Mouse (Mus musculus): ENCODE measurements around the gene Stat5b. TPM values are rescaled to one million over a fixed set of nuclear protein-coding genes. Genes with fewer than 3 reads are reported as not detected.

The Stat5b gene
- polyA plus RNA-seq, 1 experiment from 2014 or later, result 22.7 TPM

DNA sequence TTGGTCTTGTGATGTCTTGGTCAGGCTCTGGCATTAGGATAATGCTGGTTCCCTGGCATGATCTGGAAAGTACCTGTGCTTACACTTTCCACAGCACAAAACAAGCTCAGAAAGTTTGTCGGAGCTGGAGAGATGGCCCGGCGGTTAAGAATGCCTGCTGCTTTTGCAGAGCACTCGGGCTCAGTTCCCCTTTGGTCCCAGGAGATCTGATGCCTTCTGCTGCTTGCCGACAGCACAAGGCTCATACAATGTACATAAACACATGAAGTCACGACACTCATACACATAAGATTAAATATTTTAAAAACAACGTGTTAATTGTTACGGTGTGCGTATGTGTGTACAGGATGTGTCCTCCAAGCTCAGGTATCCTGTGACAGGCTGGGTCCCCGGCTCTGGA, 74.6 kb downstream of the Stat5b start:
- Histone ChIP-seq H3K27ac (no peak overlapping the region), H3K9ac (no peak overlapping the region), H3K9me3 (no peaks in the 10 kb centered on the region), H3K4me3 (no peak overlapping the region), H3K4me1 (no peaks in the 10 kb centered on the region), H3K36me3 (0 out of 2 replicates have a peak, but pooled peaks cover 2% of the 10 kb centered on the region), H3K4me2 (replicated peaks) (no peak overlapping the region), H3K27me3 (no peaks in the 10 kb centered on the region)
- WGBS, result 80% methylated on average over 10 of the region's 10 CpGs
- no peak for ATAC-seq (ENCODE audit: insufficient number of reproducible peaks, insufficient read depth, low FRiP score, low TSS enrichment)

DNA sequence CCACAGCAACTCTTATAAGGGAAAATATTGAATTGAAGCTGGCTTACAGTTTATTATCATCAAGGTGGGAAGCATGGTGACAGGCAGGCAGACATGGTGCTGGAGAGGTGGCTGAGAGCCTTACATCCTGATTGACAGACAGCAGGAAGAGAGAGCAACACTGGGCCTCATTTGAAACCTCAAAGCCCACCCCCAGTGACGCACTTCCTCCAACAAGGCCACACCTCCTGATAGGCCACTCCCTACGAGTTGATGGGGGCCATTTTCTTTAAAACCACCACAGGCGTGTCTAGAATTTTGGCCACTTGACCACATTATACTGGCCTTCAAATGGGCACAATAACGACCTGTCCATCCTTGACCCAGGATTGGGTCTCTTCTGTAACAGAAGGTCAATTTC, 76.3 kb downstream of the Stat5b start:
- 80% methylated on average over 4 of the region's 4 CpGs for WGBS
- Histone ChIP-seq H3K4me1 (0 out of 2 replicates have a peak, but pooled peaks cover 4% of the 10 kb centered on the region), H3K9me3 (no peaks in the 10 kb centered on the region), H3K27me3 (no peaks in the 10 kb centered on the region), H3K9ac (no peak overlapping the region), H3K27ac (no peak overlapping the region), H3K4me3 (no peak overlapping the region), H3K4me2 (replicated peaks) (no peak overlapping the region), H3K36me3 (no peaks in the 10 kb centered on the region)
- ATAC-seq (ENCODE audit: insufficient number of reproducible peaks, insufficient read depth, low FRiP score, low TSS enrichment), result no peak

DNA sequence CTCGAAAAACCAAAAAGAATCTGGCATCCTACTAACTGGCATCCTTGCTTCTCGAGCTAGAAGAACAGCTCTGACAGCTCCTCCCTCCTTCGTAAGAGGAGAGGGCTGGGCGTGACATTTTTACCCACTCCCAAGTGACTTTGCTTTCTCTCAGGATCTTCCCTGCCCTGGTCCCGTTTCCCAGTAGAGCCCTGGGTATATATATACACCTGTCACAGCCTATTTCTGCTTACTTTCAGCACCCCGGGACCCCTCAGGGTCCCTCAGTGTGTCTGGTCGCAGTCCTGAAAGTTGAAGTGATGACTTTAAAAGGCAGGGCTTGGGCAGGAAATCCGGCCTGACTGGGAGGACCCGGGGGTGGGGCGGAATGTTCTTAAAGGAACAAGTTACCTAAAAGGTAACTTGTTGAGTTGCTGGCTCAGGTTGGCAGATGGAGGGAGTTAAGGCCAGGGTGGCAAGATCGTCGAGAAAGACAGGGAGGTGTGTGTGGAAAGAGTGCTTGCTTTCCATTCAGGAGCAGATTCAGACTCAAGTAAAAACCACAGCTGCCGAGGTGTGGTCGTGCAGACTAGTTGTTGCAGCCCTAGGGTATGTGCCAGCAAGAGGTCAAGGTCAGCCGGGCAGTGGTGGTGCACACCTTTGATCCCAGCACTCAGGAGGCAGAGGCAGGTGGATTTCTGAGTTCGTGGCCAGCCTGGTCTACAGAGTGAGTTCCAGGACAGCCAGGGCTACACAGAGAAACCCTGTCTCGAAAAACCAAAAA, 79.7 kb downstream of the Stat5b start, which contains the start of gene Ghdc:
Ghdc (minus strand) TSS at position 312 of the 763 bp plus-strand sequence.
- no peak for ATAC-seq (ENCODE audit: insufficient number of reproducible peaks, insufficient read depth, low FRiP score, low TSS enrichment)
- H3K4me3 ChIP-seq, result peak within 1 kb of the TSS; percentile 56
- H3K4me1 ChIP-seq, result 0 out of 2 replicates have a peak, but pooled peaks cover 4% of the 10 kb centered on the region
- no peaks in the 10 kb centered on the region for H3K27me3 ChIP-seq
- peak within 1 kb of the TSS; percentile 46; the same call in 1 of the 2 replicates for H3K27ac ChIP-seq
- H3K4me2 ChIP-seq (replicated peaks), result peak within 1 kb of the TSS; percentile 52
- H3K9ac ChIP-seq, result peak within 1 kb of the TSS; percentile 52
- 16% methylated on average over 17 of the region's 17 CpGs for WGBS
- no peaks in the 10 kb centered on the region for H3K36me3 ChIP-seq
- H3K9me3 ChIP-seq, result no peaks in the 10 kb centered on the region

DNA sequence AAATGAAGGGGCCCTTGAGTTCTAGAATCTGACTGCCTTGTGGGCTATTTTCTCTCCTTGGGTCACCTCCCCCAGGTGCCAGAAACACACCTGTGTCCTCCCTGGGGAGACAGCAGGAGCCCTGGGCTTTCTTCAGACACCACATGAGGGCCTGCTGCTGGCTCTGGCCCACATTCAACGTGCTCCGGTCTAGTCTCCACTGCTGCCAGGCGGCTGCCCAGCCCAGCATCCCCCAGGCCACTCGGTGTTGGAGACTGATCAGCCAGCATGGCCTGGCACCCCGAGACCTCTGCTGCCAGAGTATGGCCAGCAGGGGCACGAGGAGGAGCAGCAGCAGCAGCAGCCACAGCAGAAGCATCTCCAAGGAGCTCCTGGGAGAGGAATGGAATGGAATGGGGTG, 80.5 kb downstream of the Stat5b start:
- Histone ChIP-seq H3K27ac (no peak overlapping the region), H3K27me3 (no peaks in the 10 kb centered on the region), H3K9ac (peak overlapping the region; percentile 52; the same call in 1 of the 2 replicates), H3K36me3 (no peaks in the 10 kb centered on the region), H3K4me1 (0 out of 2 replicates have a peak, but pooled peaks cover 4% of the 10 kb centered on the region), H3K4me2 (replicated peaks) (peak overlapping the region; percentile 52), H3K4me3 (peak overlapping the region; percentile 56), H3K9me3 (no peaks in the 10 kb centered on the region)
- no peak for ATAC-seq (ENCODE audit: insufficient number of reproducible peaks, insufficient read depth, low FRiP score, low TSS enrichment)
- WGBS, result 60% methylated on average over 6 of the region's 6 CpGs

DNA sequence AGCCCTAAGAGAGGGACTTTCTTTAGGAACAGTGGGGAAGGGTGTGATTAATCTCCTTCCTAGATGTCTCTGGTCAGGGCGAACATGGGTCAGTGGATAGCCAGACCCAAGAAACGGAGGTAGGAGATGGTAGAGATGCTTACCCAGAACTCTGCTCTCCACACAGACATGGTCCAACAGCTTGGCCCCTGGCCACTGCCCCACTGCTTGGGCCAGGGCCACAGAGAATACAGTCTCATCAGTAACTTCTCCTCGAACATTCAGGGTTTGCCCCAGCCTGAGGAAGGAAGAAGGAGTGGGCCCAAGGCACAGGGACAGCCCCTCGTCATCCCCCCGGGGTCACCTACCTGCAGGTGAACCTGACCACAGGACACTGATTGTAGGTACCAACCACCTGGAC, 82.7 kb downstream of the Stat5b start:
- ATAC-seq (ENCODE audit: insufficient number of reproducible peaks, insufficient read depth, low FRiP score, low TSS enrichment), result no peak
- 0 out of 2 replicates have a peak, but pooled peaks cover 4% of the 10 kb centered on the region for H3K4me1 ChIP-seq
- no peaks in the 10 kb centered on the region for H3K9me3 ChIP-seq
- H3K27me3 ChIP-seq, result peaks cover 5% of the 10 kb centered on the region; the same call in 1 of the 2 replicates
- WGBS, result 82% methylated on average over 5 of the region's 5 CpGs
- no peak overlapping the region for H3K4me3 ChIP-seq
- no peak overlapping the region for H3K9ac ChIP-seq
- no peak overlapping the region for H3K27ac ChIP-seq
- no peak overlapping the region for H3K4me2 ChIP-seq (replicated peaks)
- no peaks in the 10 kb centered on the region for H3K36me3 ChIP-seq

DNA sequence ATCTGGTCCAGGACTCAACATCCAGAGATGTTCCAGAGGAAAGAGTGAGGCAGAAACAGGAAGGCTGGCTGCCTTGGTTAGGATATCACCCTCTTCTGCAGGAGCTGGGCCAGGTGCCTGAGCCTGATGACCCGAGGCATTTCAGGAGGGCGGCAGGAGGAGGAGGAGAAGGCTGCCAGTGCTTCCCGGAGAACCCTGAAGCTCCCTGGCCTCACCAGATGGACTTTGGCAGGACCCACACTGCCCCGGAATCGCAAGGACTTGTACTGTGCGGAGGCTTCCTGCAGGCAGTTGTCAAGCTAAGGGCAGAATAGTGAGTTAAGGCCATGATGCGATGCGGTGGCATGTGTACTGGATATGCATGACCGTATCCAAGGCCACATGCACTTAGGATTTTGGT, 83.8 kb downstream of the Stat5b start:
- 0 out of 2 replicates have a peak, but pooled peaks cover 4% of the 10 kb centered on the region for H3K4me1 ChIP-seq
- no peaks in the 10 kb centered on the region for H3K36me3 ChIP-seq
- no peak overlapping the region for H3K4me2 ChIP-seq (replicated peaks)
- H3K27ac ChIP-seq, result no peak overlapping the region
- H3K9me3 ChIP-seq, result no peaks in the 10 kb centered on the region
- H3K27me3 ChIP-seq, result peaks cover 16% of the 10 kb centered on the region
- WGBS, result 82% methylated on average over 9 of the region's 9 CpGs
- no peak overlapping the region for H3K4me3 ChIP-seq
- no peak overlapping the region for H3K9ac ChIP-seq
- ATAC-seq (ENCODE audit: insufficient number of reproducible peaks, insufficient read depth, low FRiP score, low TSS enrichment), result no peak

DNA sequence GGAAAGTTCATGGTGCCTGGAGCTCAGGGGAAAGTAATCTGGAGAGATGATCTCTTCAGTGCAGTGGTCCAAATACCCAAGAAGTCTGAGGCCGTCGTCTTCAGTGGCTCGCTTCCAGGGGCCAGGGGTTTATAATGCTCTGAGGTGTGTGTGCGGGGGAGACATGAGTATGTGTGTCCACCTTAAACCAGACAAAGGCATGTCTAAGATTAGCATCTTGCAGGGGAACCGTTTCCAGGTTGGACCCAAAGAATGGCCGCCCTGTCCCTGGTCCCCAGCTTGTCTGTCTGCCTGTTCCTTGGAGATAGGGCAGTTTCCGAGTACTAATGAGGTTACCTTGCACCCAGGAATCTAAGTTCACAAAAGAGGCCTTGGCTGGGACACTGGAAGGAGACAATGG, 87.7 kb downstream of the Stat5b start, which contains the start of gene Hcrt:
Hcrt (minus strand) TSS at position 101 of the 400 bp plus-strand sequence.
- WGBS, result 84% methylated on average over 7 of the region's 7 CpGs
- H3K4me3 ChIP-seq, result peak within 1 kb of the TSS; percentile 32
- peak within 1 kb of the TSS; percentile 44 for H3K9ac ChIP-seq
- no peaks in the 10 kb centered on the region for H3K9me3 ChIP-seq
- peaks cover 12% of the 10 kb centered on the region for H3K4me1 ChIP-seq
- ATAC-seq (ENCODE audit: insufficient number of reproducible peaks, insufficient read depth, low FRiP score, low TSS enrichment), result no peak
- H3K36me3 ChIP-seq, result no peaks in the 10 kb centered on the region
- H3K27me3 ChIP-seq, result peaks cover 51% of the 10 kb centered on the region
- no peak within 1 kb of the TSS for H3K27ac ChIP-seq
- H3K4me2 ChIP-seq (replicated peaks), result peak within 1 kb of the TSS; percentile 65

DNA sequence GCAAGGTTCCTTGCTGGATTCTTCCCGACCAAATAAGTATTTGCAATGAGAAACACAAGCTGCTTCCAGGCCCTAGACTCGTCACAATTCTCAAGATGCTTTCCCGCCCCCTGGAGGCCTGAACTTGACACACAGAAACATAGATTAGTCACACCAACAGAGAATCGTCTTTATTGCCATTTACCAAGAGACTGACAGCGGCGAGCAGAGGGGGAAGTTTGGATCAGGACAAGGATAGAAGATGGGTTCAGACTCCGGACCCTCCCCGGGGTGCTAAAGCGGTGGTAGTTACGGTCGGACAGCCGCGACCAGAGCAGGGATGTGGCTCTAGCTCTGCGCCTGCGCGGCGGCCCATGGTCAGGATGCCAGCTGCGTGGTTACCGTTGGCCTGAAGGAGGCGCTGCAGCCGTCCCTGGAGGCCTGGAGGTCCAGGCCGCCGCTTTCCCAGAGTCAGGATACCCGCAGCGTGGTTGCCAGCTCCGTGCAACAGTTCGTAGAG, 88.9 kb downstream of the Stat5b start:
- Histone ChIP-seq H3K27ac (no peak overlapping the region), H3K9ac (peak overlapping the region; percentile 44), H3K4me1 (peaks cover 12% of the 10 kb centered on the region), H3K4me2 (replicated peaks) (peak overlapping the region; percentile 65), H3K4me3 (peak overlapping the region; percentile 32), H3K27me3 (peaks cover 51% of the 10 kb centered on the region), H3K9me3 (no peaks in the 10 kb centered on the region), H3K36me3 (no peaks in the 10 kb centered on the region)
- no peak for ATAC-seq (ENCODE audit: insufficient number of reproducible peaks, insufficient read depth, low FRiP score, low TSS enrichment)
- under 1% methylated on average over 27 of the region's 27 CpGs for WGBS

DNA sequence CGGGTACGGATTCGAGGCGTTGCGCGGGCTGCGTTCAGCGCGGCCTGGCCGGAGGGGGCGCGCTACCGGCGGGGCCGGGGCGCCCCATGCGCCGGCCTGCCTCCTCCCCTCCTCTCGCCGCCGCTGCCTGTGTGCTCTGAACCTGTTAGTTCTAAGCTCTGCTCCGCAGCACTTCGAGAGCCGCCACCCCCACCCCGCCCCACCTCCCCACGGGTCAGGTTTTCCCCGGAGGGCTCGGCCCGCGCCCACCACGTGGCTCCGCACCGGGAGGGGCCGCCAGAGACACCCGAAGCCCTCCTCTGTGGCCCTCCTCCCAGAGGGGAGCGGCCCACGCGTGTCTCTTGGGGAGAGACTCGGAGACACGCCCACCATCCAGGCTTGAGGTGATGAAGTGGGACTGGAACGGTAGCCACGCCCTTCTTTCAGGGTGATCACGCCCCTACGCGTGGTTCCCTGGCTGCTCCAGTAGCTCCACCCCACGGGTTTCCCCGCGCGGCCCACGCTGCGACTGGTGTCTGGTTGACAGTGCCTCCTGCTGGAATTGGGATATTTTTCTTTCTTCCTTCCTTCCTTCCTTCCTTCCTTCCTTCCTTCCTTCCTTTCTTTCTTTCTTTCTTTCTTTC, 90.8 kb downstream of the Stat5b start, which contains the start of gene Kcnh4:
Kcnh4 (minus strand) TSS at position 332 of the 623 bp plus-strand sequence.
- peaks cover 54% of the 10 kb centered on the region for H3K27me3 ChIP-seq
- peak within 1 kb of the TSS; percentile 58 for H3K4me2 ChIP-seq (replicated peaks)
- ATAC-seq (ENCODE audit: insufficient number of reproducible peaks, insufficient read depth, low FRiP score, low TSS enrichment), result no peak
- H3K4me3 ChIP-seq, result peak within 1 kb of the TSS; percentile 32
- no peak within 1 kb of the TSS for H3K27ac ChIP-seq
- no peaks in the 10 kb centered on the region for H3K36me3 ChIP-seq
- no peaks in the 10 kb centered on the region for H3K9me3 ChIP-seq
- 2% methylated on average over 50 of the region's 51 CpGs for WGBS
- H3K9ac ChIP-seq, result no peak within 1 kb of the TSS; the same call in 1 of the 2 replicates
- H3K4me1 ChIP-seq, result peaks cover 12% of the 10 kb centered on the region

DNA sequence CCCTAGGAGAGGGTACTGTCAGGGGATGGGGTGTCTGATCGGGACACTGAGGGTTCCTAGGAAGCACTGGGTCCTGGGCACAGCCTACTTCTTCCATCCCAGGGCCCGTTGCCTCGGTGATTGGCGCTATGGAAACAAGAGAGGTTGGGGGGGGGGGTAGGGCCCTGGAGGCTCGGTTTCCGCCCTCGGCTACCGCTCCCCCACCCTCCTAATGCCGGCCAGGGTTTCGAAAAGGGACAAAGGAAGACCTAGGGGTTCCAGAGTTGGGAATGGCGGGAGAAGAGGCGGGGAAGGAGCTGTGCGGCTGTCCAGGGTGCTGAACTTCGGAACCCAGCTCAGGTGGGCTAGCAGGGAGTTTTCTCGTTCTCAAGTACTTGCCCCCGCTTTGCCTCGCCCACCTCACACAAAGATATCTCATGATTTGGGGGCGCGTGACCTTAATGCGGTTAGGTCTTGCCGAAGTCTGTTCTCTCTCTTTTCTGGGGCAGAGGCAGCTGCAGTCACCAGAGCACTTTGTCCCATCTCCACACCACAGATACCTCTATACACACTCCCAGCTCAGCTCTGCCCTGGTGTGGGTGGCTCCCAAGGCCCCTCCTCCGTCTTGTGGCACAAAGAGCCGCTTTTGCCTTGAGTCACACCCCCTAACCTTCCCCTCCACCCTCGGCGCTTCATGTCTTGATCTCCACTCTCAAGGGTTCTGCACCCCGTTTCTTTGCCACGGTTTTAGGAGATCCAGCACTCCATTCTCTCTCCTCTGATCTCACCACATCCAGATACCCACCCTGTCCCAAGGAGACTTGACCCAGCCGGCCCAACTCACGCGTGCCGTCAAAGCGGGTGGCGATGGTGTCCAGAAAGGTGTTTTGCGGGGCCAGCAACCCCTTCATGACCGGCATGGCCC, 91.6 kb downstream of the Stat5b start:
- no peaks in the 10 kb centered on the region for H3K36me3 ChIP-seq
- H3K27ac ChIP-seq, result no peak overlapping the region
- H3K9ac ChIP-seq, result no peak overlapping the region; the same call in 1 of the 2 replicates
- ATAC-seq (ENCODE audit: insufficient number of reproducible peaks, insufficient read depth, low FRiP score, low TSS enrichment), result no peak; the same call in 1 of the 2 replicates
- 2% methylated on average over 35 of the region's 35 CpGs for WGBS
- no peaks in the 10 kb centered on the region for H3K9me3 ChIP-seq
- H3K4me1 ChIP-seq, result peaks cover 12% of the 10 kb centered on the region
- peak overlapping the region; percentile 32 for H3K4me3 ChIP-seq
- H3K27me3 ChIP-seq, result peaks cover 54% of the 10 kb centered on the region
- H3K4me2 ChIP-seq (replicated peaks), result peak overlapping the region; percentile 58

DNA sequence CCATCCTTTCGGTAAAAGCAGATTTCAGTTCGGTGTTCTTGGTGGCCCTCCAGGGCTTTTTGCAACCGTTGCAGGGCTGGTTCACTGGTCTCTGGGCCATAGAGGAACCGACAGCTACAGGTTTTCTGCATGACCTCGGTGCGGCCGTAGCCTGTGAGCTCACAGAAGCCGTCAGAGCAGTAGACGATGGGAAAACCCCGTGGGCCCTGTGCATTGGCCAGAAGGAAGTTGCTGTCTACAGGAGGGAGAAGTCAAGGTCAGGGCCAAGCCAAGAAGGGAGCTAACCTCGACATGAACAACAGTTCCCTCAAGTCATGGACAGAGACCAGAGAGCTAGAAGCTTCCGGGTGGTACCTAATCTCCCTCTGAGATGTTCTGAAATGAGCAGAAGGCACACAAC, 93.0 kb downstream of the Stat5b start:
- Histone ChIP-seq H3K27ac (no peak overlapping the region), H3K4me2 (replicated peaks) (no peak overlapping the region), H3K4me1 (peaks cover 12% of the 10 kb centered on the region), H3K4me3 (no peak overlapping the region), H3K36me3 (no peaks in the 10 kb centered on the region), H3K9ac (no peak overlapping the region), H3K9me3 (no peaks in the 10 kb centered on the region), H3K27me3 (peaks cover 47% of the 10 kb centered on the region)
- 88% methylated on average over 12 of the region's 12 CpGs for WGBS
- no peak for ATAC-seq (ENCODE audit: insufficient number of reproducible peaks, insufficient read depth, low FRiP score, low TSS enrichment)
